Mouse (Mus musculus): ENCODE data around the gene Rap1gap. TPM values are rescaled to one million over a fixed set of nuclear protein-coding genes. Genes with fewer than 3 reads are reported as not detected.

Gene Rap1gap
- total RNA-seq, 1 experiment from 2014 or later = 0.09 TPM

DNA sequence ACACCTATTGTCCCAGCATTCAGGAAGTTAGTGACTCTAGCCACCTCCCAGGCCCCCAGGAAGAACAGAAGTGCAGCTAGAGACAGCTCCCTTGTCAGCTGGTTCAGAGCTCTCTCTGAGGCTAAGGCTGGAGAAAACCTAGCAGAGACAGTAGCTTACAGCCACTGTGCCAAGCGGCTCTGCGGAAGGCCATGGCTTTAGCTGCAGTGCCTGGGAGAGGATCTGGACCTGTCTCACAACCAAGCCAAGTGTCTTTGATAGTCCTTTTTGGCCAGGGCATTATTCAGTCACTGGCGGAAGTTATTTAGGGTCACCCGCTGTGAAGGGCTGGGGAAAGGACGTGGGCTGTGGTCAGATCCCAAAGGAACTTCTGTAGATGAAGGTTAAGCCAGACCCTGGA, 103.9 kb downstream of the Rap1gap start:
- no peak for ATAC-seq (replicated peaks; ENCODE audit: low read depth, poor library complexity, severe bottlenecking)

- no peak for ATAC-seq (replicated peaks; ENCODE audit: low read depth, poor library complexity, severe bottlenecking)
Observed at GRCm38 (mm10) chr4:137768831-137769230, 104.3 kb downstream of the Rap1gap start.

DNA sequence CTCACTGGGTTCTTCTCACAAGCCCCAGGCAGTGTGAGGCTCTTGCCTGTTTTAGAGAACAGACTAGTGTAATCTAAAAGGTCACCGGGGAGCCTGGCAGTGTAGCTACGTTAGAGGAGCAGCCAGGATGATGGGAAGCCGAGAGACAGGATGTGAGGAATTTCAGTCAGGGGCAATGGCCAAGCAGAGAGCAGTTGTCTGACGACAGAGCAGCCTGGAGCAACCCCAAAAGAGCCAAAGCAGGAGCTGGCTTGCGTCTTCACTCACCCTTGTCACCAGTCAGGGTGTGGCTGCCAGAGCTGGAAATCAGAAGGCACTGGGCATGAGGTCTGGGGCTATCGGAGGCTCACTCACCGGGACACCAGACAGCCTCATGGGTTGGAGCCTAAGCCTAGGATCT, 105.1 kb downstream of the Rap1gap start:
- no peak for ATAC-seq (replicated peaks; ENCODE audit: low read depth, poor library complexity, severe bottlenecking)

GRCm38 (mm10) chr4:137770901-137771612, 106.5 kb downstream of the Rap1gap start:
- no peak for ATAC-seq (replicated peaks; ENCODE audit: low read depth, poor library complexity, severe bottlenecking)

- no peak for ATAC-seq (replicated peaks; ENCODE audit: low read depth, poor library complexity, severe bottlenecking)
Observed at GRCm38 (mm10) chr4:137771749-137772148, 107.2 kb downstream of the Rap1gap start.

GRCm38 (mm10) chr4:137772438-137773056, 108.0 kb downstream of the Rap1gap start:
- ATAC-seq (replicated peaks; ENCODE audit: low read depth, poor library complexity, severe bottlenecking) = no peak

- ATAC-seq (replicated peaks; ENCODE audit: low read depth, poor library complexity, severe bottlenecking) = no peak
Observed at GRCm38 (mm10) chr4:137773369-137773899, 108.9 kb downstream of the Rap1gap start.

DNA sequence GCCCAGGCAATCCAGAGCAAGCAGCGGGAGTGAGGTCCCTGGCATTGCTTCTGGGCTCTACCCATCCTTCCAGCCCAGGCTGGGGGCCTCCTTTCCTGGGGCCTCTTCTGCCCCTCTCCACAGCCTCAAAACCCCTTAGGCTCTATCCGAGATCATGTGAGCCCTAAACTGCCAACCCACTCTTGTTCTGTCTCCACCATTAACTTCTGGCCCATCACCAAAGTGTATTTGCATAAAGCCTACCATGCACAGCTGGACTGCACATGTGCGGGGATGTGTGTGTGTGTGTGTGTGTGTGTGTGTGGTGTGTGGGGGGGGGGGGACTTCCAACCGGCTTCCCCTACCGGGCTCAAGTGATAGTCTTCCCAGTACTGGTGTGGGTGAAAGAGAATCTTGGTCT, 109.5 kb downstream of the Rap1gap start:
- no peak for ATAC-seq (replicated peaks; ENCODE audit: low read depth, poor library complexity, severe bottlenecking)

GRCm38 (mm10) chr4:137774505-137774904, 110.0 kb downstream of the Rap1gap start:
- ATAC-seq (replicated peaks; ENCODE audit: low read depth, poor library complexity, severe bottlenecking) = no peak

GRCm38 (mm10) chr4:137777866-137778265, 113.3 kb downstream of the Rap1gap start:
- ATAC-seq (replicated peaks; ENCODE audit: low read depth, poor library complexity, severe bottlenecking) = no peak

GRCm38 (mm10) chr4:137778397-137779184, 114.1 kb downstream of the Rap1gap start:
- no peak for ATAC-seq (replicated peaks; ENCODE audit: low read depth, poor library complexity, severe bottlenecking)

Other genes starting within 250 kb of the Rap1gap start
- gene Cela3b, start 234.2 kb upstream of the Rap1gap start, total RNA-seq (2017) = not detected in 2 replicates
- gene 1700013G24Rik, start 211.4 kb upstream of the Rap1gap start, total RNA-seq (2017) = not detected in 2 replicates
- under 0.01 TPM in 1 of 2 replicates, not detected in the other for gene Hspg2, start 196.0 kb upstream of the Rap1gap start, total RNA-seq (2017)
- not detected in 2 replicates for gene Ldlrad2, start 90.2 kb upstream of the Rap1gap start, total RNA-seq (2017)
- 150 and 164 TPM in 2 replicates for gene Usp48, start 71.0 kb upstream of the Rap1gap start, total RNA-seq (2017)
- gene Alpl, start 131.7 kb downstream of the Rap1gap start, total RNA-seq (2017) = not detected in 2 replicates
- 6.5 and 8.9 TPM in 2 replicates for gene Ece1, start 197.5 kb downstream of the Rap1gap start, total RNA-seq (2017)